Mouse (Mus musculus): ENCODE measurements around the gene Pgc.
A peak's percentile ranks its signal among the peaks of the same experiment; 100 is the strongest.

The Pgc gene

GRCm38 (mm10) chr17:47753130-47753775 lies 26.6 kb downstream of the Pgc start:
- no peak for DNase-seq

DNA sequence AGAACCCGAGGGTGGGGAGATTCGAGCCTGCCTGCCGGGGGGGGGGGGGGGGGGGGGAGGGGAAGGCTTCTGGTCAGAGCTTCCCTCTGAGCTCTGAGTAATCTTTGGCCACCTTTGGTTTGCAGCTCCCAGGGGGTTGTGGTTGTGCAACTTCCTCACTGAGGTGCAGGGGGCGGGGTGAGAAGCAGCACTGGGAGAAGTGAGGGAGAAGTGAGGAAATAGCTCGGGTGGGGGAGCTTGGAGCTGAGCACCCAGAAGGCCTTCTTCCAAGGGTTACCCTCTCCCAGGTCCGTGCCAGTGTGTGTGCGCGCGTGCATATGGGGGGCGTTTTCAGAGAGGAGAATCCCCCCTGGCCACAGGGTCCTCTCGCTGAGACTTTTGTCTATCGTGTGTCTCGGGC lies 27.6 kb downstream of the Pgc start:
- no peak for DNase-seq

- no peak for DNase-seq
Observed at GRCm38 (mm10) chr17:47756366-47756765, 29.7 kb downstream of the Pgc start.

DNA sequence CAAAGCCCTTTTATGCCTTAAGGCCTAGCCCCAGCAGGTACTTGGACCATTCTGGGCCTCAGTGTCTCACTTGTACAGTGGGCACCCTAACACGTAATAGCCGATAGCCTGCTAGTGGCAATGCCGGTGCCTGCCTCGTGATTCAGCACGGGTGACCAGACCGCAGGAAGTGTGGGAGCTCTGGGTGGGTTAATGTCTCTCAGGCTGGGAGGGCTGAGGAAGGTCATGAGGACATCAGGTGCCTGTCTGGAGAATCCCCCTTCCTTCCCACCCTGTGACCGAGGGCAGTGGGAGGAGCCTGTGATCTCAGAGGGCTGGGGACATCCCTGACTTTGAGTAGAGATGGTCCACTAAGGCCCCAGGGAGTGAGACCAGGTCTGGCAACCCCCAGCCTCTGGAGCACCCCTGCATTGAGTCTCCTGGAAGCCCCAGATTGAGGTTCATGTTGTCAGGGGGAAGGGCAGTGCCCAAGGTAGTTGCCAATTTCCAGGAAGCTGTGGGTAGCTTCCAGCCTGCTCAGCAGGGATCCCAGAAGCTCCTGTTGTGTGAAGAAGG lies 30.5 kb downstream of the Pgc start:
- no peak for DNase-seq

GRCm38 (mm10) chr17:47759702-47760410 lies 33.2 kb downstream of the Pgc start:
- DNase-seq = no peak

DNA sequence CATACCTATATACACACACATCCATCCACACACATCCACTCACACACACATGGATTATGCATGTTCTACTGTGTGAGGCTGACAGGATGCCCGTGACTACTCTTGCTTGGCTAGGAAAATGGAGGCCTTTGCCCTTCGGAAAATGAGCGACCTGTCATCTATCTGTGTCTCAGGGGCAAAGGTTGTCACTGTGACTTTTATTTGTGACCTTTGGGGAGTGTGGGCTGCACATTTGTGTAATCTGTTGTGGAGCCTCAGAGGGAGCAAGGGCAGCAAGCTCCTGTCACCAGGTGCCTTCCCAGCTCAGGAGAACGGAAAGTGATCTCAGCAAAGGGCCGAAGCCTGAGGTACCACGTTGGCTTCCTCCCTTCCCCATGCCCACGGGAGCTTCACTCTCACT lies 35.4 kb downstream of the Pgc start:
- DNase-seq = no peak

DNA sequence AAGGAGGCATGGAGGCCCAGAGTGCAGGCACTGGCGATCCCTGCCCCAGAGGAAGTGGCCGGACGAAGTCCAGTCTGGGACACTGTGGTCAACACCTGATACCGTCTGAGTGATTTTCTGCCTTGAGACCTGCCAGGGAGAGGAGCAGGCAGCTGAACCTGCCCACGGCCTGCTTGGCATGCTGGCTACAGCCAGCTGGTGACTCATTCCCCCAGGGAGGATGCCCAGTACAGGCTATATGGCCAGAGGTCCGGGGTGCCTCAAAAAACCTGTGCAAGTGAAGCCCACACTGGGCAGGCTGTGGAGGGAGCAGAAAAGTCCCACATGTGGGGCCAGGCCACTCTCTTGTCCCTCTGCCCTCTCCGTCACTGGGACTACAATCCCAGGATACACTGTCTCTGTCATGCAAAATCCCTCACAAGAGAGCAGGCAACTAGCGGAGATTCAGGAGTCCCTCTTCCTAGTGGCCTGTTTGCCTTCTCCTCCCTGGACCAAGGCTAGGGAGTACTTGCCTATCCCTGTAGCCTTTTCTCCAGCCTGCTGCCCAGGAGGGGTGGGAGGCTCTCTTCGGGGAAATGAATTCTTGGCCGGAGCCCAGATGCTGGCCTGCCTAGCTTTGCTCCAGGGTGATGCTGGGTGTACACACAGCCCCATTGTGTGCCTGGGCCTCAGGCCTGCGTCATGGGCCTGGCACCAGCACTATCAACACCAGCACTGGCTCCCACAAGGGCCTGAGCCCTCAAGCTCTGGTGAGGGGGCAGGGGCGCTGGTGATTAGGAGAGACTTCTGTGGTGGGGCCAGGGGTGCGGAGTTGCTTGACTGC lies 36.1 kb downstream of the Pgc start:
- DNase-seq = peak; percentile 85

GRCm38 (mm10) chr17:47765986-47766385 lies 39.3 kb downstream of the Pgc start:
- no peak for DNase-seq

- DNase-seq = no peak
Observed at GRCm38 (mm10) chr17:47766407-47767043, 39.9 kb downstream of the Pgc start.

- DNase-seq = no peak
Observed at GRCm38 (mm10) chr17:47767081-47767455, 40.4 kb downstream of the Pgc start.

GRCm38 (mm10) chr17:47767456-47768141 lies 41.0 kb downstream of the Pgc start:
- no peak for DNase-seq

GRCm38 (mm10) chr17:47768707-47769276 lies 42.1 kb downstream of the Pgc start:
- DNase-seq = no peak

- DNase-seq = no peak
Observed at GRCm38 (mm10) chr17:47769389-47770299, 43.0 kb downstream of the Pgc start.

GRCm38 (mm10) chr17:47773604-47774003 lies 47.0 kb downstream of the Pgc start:
- DNase-seq = no peak

DNA sequence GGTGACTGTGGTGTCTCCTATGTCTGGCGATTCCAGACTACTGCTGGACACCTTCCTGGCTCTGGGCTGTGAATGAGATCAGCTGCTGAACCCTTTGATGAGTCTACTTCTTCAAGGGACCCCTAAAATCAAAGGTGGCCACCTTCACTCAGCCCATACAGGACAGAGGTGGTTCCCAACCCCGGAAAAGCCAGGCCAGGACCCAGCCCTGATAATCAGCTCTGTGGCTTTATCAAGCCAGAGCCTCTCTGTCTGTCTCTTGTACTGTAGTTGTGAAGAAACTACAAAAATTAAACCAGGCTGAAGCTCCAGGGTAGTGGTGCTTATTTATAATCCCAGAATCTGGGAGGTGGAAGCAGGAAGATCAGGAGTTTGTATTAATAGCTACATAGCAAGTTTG lies 50.5 kb downstream of the Pgc start:
- no peak for DNase-seq

DNA sequence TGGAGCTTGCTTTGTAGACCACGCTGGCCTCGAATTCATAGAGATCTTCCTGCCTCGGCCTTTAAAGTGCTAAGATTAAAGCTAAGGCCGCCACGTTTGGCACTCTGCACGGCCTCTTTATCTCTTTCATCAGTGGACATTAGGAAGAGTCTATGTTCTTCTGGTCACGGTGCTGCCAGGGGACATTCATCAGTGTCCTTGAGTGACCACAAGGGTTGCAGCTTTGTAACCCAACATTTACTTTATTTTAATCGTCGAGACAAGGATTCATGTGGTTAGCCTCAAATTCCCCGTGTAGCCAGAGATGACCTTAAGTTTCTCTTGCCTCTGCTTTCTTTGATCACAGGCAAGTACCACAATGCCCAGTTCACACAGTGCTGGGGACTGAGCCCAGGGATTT lies 53.8 kb downstream of the Pgc start:
- DNase-seq = no peak

GRCm38 (mm10) chr17:47782486-47782885 lies 55.8 kb downstream of the Pgc start:
- no peak for DNase-seq

DNA sequence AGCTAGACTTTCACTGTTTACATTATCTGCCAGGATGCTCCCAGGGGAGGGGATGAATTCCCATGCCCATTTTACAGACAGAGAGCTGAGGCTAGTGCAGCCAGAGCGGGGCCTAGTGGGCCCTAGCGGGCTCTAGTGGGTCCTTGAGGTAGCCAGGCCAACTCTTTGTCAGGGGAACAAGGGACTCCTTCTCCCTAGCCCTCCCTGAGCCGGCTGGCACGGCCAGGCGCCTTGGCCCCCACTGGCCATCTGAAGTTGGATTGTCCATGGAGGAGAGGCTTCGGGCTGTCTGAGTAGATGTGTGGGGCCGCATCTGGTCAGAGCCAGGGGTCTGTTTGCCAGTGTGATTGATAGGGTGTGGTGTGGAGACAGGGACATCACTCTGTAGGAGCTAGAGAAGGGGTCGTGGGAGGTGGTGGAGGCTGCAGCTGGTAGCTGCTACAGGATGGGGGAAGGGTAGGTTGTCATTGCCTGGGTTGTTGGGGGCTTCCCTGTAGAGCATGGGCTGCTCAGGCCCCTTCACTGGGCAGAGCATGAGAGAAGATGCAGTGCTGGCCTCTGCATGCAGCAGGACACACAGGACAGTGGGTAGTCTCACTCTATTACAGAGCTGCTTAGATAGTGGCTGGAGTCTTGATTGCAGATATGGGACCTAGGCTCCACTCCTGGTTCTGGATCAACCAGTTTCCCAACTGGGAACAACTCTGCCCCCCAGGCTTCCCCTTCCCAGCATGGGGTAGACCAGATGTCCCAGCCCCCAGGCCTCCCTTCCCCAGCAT lies 57.0 kb downstream of the Pgc start:
- no peak for DNase-seq

Data from retina, postnatal 1 day (tissue).